Mouse (Mus musculus) olfactory bulb, adult 2 months (tissue): ENCODE measurements around the gene Mrpl4. TPM values are rescaled to one million over a fixed set of nuclear protein-coding genes. Genes with fewer than 3 reads are reported as not detected.
"Not testable (repeated sequence)": the region's sequence is repeated elsewhere in the genome, so short reads cannot be mapped to it uniquely, and the experiment has no call there.

Experiments used
- H3K27ac ChIP-seq: fragments of 200-500 bp; 2 replicates; pipeline ENCODE4 v1.5.1; 2012; ENCODE audit warnings: low read depth, low read length; ENCODE audit not compliant: insufficient read depth
- H3K4me1 ChIP-seq: fragments of 200-500 bp; 2 replicates; pipeline ENCODE4 v1.6.1; 2012; ENCODE audit warnings: low read length; ENCODE audit not compliant: control insufficient read depth, insufficient read depth
- H3K4me3 ChIP-seq: fragments of 200-500 bp; 2 replicates; pipeline ENCODE4 v1.5.1; 2012; ENCODE audit warnings: mild to moderate bottlenecking, low read depth, low read length, moderate library complexity; ENCODE audit not compliant: insufficient read depth
- CTCF ChIP-seq: fragments of 200-500 bp; IDR thresholded peaks from 2 replicates; pipeline ENCODE4 v1.5.1; 2012; ENCODE audit warnings: low read depth, mild to moderate bottlenecking, low read length, moderate library complexity; ENCODE audit not compliant: insufficient read depth
- POLR2A ChIP-seq: fragments of 200-500 bp; IDR thresholded peaks from 2 replicates; pipeline ENCODE4 v1.6.1; 2012; ENCODE audit warnings: mild to moderate bottlenecking, low read depth, low read length, moderate library complexity; ENCODE audit not compliant: insufficient read depth
- WGBS: fragments of 180-500 bp; shearing (Covaris S2); methylation state at CpG from one replicate; pipeline ENCODE4 v1.1.7; 2018; 5-methylcytosine and 5-hydroxymethylcytosine counted together
- polyA plus RNA-seq: library from polyadenylated mRNA; stranded (reverse); fragments of >200 nt; gene quantifications from 2 replicates; pipeline ENCODE4 v1.2.4, GENCODE M21; 2012; ENCODE audit warnings: low replicate concordance; ENCODE audit not compliant: missing spikeins, insufficient read depth, insufficient read length

Gene Mrpl4
- polyA plus RNA-seq, 1 experiment, result not detected

- TF ChIP-seq CTCF (no peak), POLR2A (no peak)
- 75% methylated on average over 3 of the region's 3 CpGs for WGBS
- Histone ChIP-seq H3K4me1 (0 out of 2 replicates have a peak, but pooled peaks cover 2% of the 10 kb centered on the region), H3K27ac (no peak overlapping the region), H3K4me3 (no peak overlapping the region)
Measured at GRCm38 (mm10) chr9:20982171-20982570, 20.4 kb upstream of the Mrpl4 start.

GRCm38 (mm10) chr9:20983169-20983568 lies 19.4 kb upstream of the Mrpl4 start:
- TF ChIP-seq POLR2A (no peak), CTCF (no peak)
- no peak overlapping the region for H3K27ac ChIP-seq
- H3K4me3 ChIP-seq, result no peak overlapping the region
- 74% methylated on average over 5 of the region's 5 CpGs for WGBS
- 0 out of 2 replicates have a peak, but pooled peaks cover 2% of the 10 kb centered on the region for H3K4me1 ChIP-seq

GRCm38 (mm10) chr9:20986952-20987686 lies 15.4 kb upstream of the Mrpl4 start:
- no peak overlapping the region for H3K27ac ChIP-seq
- WGBS, result 56% methylated on average over 15 of the region's 15 CpGs
- no peak overlapping the region for H3K4me3 ChIP-seq
- TF ChIP-seq CTCF, result no peak
- no peak for TF ChIP-seq POLR2A
- H3K4me1 ChIP-seq, result peaks cover 4% of the 10 kb centered on the region; the same call in 1 of the 2 replicates

GRCm38 (mm10) chr9:20987953-20988352 lies 14.6 kb upstream of the Mrpl4 start:
- Histone ChIP-seq H3K4me1 (peaks cover 4% of the 10 kb centered on the region; the same call in 1 of the 2 replicates), H3K4me3 (no peak overlapping the region), H3K27ac (no peak overlapping the region)
- TF ChIP-seq CTCF, result no peak
- 31% methylated on average over 7 of the region's 7 CpGs for WGBS

- TF ChIP-seq POLR2A, result no peak
- no peak for TF ChIP-seq CTCF
- Histone ChIP-seq H3K27ac (no peak overlapping the region), H3K4me3 (no peak overlapping the region), H3K4me1 (peaks cover 4% of the 10 kb centered on the region; the same call in 1 of the 2 replicates)
- 25% methylated on average over 10 of the region's 10 CpGs for WGBS
Measured at GRCm38 (mm10) chr9:20990861-20991260, 11.7 kb upstream of the Mrpl4 start.

- Histone ChIP-seq H3K4me3 (no peak overlapping the region), H3K27ac (no peak overlapping the region), H3K4me1 (peaks cover 4% of the 10 kb centered on the region; the same call in 1 of the 2 replicates)
- WGBS, result 90% methylated on average over 4 of the region's 4 CpGs
- TF ChIP-seq POLR2A (no peak), CTCF (no peak)
Measured at GRCm38 (mm10) chr9:20991587-20991986, 11.0 kb upstream of the Mrpl4 start.

GRCm38 (mm10) chr9:20993165-20993898 lies 9.2 kb upstream of the Mrpl4 start:
- 60% methylated on average over 5 of the region's 5 CpGs for WGBS
- H3K4me1 ChIP-seq, result peaks cover 4% of the 10 kb centered on the region; the same call in 1 of the 2 replicates
- H3K27ac ChIP-seq, result no peak overlapping the region
- no peak overlapping the region for H3K4me3 ChIP-seq
- TF ChIP-seq POLR2A (no peak), CTCF (no peak)

- WGBS, result 63% methylated on average over 3 of the region's 3 CpGs
- TF ChIP-seq CTCF, result no peak
- no peak for TF ChIP-seq POLR2A
- Histone ChIP-seq H3K4me3 (no peak overlapping the region), H3K4me1 (peaks cover 4% of the 10 kb centered on the region; the same call in 1 of the 2 replicates), H3K27ac (no peak overlapping the region)
Measured at GRCm38 (mm10) chr9:20995069-20995468, 7.5 kb upstream of the Mrpl4 start.

GRCm38 (mm10) chr9:20997065-20997464 lies 5.5 kb upstream of the Mrpl4 start:
- TF ChIP-seq CTCF, result no peak
- TF ChIP-seq POLR2A, result no peak
- H3K4me1 ChIP-seq, result no peaks in the 10 kb centered on the region
- H3K27ac ChIP-seq, result no peak overlapping the region
- 91% methylated on average over 8 of the region's 8 CpGs for WGBS
- H3K4me3 ChIP-seq, result no peak overlapping the region

GRCm38 (mm10) chr9:20998337-20998736 lies 4.2 kb upstream of the Mrpl4 start:
- not testable (repeated sequence) for H3K4me1 ChIP-seq, H3K27ac ChIP-seq, H3K4me3 ChIP-seq
- 71% methylated on average over 1 of the region's 1 CpGs for WGBS
